ENCODE assay signal across 20 mouse cellular contexts in genomic region chr15:4367801-4368200, GRCm38 (mm10). TPM values are rescaled to one million over a fixed set of nuclear protein-coding genes. Genes with fewer than 3 reads are reported as not detected.
DNase-seq lines count a peak whose midpoint lies in the region; ATAC-seq and TF ChIP-seq lines count a peak whose summit lies in the region.
"Had no signal": no experiment of that assay in that cellular context is flagged by ENCODE, and none has a peak within 500 bp of the region (broad histone marks: within the 10 kb centered on the region; RNA-seq: fewer than 3 reads in every experiment).

No protein-coding gene starts in this region.

- H3K27me3 ChIP-seq in limb, embryonic 11.5 days (ENCODE audit: control insufficient read depth, insufficient read depth, low read length), result no peaks in the 10 kb centered on the region
- H3K27me3 ChIP-seq in limb, embryonic 10.5 days (ENCODE audit: low read depth, poor library complexity, severe bottlenecking), result no peaks in the 10 kb centered on the region
- no peaks in the 10 kb centered on the region for H3K27me3 ChIP-seq in limb, embryonic 14.5 days (ENCODE audit: control insufficient read depth, insufficient read depth, low read length)
- no peaks in the 10 kb centered on the region for H3K27me3 ChIP-seq in liver, postnatal 0 days (ENCODE audit: insufficient read depth, low read length)
- H3K27me3 ChIP-seq: heart, embryonic 12.5 days; limb, embryonic 13.5 days; midbrain, embryonic 12.5 days had no signal

- 67% methylated on average over 2 of the region's 2 CpGs for WGBS in limb, embryonic 11.5 days
- WGBS in limb, embryonic 10.5 days, result 69% methylated on average over 2 of the region's 2 CpGs
- WGBS in limb, embryonic 14.5 days, result 56% methylated on average over 2 of the region's 2 CpGs
- 72% methylated on average over 2 of the region's 2 CpGs for WGBS in liver, postnatal 0 days (ENCODE audit: insufficient replicate concordance)

- H3K27ac ChIP-seq in limb, embryonic 11.5 days (replicated peaks; ENCODE audit: low read depth, low read length), result no peak overlapping the region
- H3K27ac ChIP-seq in limb, embryonic 10.5 days, result no peak overlapping the region
- H3K27ac ChIP-seq in limb, embryonic 14.5 days (replicated peaks; ENCODE audit: low read depth, low read length), result no peak overlapping the region
- H3K27ac ChIP-seq in liver, postnatal 0 days (ENCODE audit: low read depth), result no peak overlapping the region
- H3K27ac ChIP-seq: hindbrain, embryonic 10.5 days; limb, embryonic 13.5 days; midbrain, embryonic 12.5 days had no signal

- intact Hi-C loops in left cerebral cortex, postnatal 10 days (cut with DNase I), result no loop called here

- H3K4me1 ChIP-seq in limb, embryonic 11.5 days (ENCODE audit: control insufficient read depth, insufficient read depth, low read length), result no peaks in the 10 kb centered on the region
- H3K4me1 ChIP-seq in limb, embryonic 10.5 days, result no peaks in the 10 kb centered on the region
- H3K4me1 ChIP-seq in limb, embryonic 14.5 days (ENCODE audit: control insufficient read depth, insufficient read depth, low read length), result no peaks in the 10 kb centered on the region
- no peaks in the 10 kb centered on the region for H3K4me1 ChIP-seq in liver, postnatal 0 days (ENCODE audit: insufficient read depth)
- H3K4me1 ChIP-seq: heart, embryonic 12.5 days; hindbrain, embryonic 10.5 days; limb, embryonic 13.5 days; midbrain, embryonic 12.5 days had no signal

- TF ChIP-seq EP300 in liver, postnatal 0 days (IDR thresholded peaks at IDR 0.05; ENCODE audit: low read depth), result no peak

- no peak for TF ChIP-seq POLR2A in limb, embryonic 14.5 days (IDR thresholded peaks at IDR 0.05; ENCODE audit: borderline replicate concordance, extremely low read depth, insufficient read depth, insufficient read length)

- no peak overlapping the region for H3K4me3 ChIP-seq in limb, embryonic 11.5 days (ENCODE audit: low read depth, low read length)
- no peak overlapping the region for H3K4me3 ChIP-seq in limb, embryonic 10.5 days
- H3K4me3 ChIP-seq in limb, embryonic 14.5 days (replicated peaks; ENCODE audit: low read length), result no peak overlapping the region
- no peak overlapping the region for H3K4me3 ChIP-seq in liver, postnatal 0 days (ENCODE audit: low read depth, low read length)
- H3K4me3 ChIP-seq: erythroblast, embryonic 14.5 days; heart, embryonic 12.5 days; hindbrain, embryonic 10.5 days; limb, embryonic 13.5 days; midbrain, embryonic 12.5 days had no signal

- H3K36me3 ChIP-seq in limb, embryonic 11.5 days (ENCODE audit: control insufficient read depth, insufficient read depth, low read length), result no peaks in the 10 kb centered on the region
- H3K36me3 ChIP-seq in limb, embryonic 10.5 days, result no peaks in the 10 kb centered on the region
- H3K36me3 ChIP-seq in limb, embryonic 14.5 days (ENCODE audit: control insufficient read depth, insufficient read depth, low read length), result no peaks in the 10 kb centered on the region
- H3K36me3 ChIP-seq in liver, postnatal 0 days (replicated peaks; ENCODE audit: insufficient read depth, low read length), result no peaks in the 10 kb centered on the region
- H3K36me3 ChIP-seq: G1E; heart, embryonic 12.5 days; hindbrain, embryonic 10.5 days; limb, embryonic 13.5 days; midbrain, embryonic 12.5 days had no signal

- no peaks in the 10 kb centered on the region for H3K9me3 ChIP-seq in limb, embryonic 11.5 days (ENCODE audit: control insufficient read depth, low read length)
- no peaks in the 10 kb centered on the region for H3K9me3 ChIP-seq in limb, embryonic 10.5 days (replicated peaks)
- H3K9me3 ChIP-seq in limb, embryonic 14.5 days (ENCODE audit: control insufficient read depth, low read length), result no peaks in the 10 kb centered on the region
- no peaks in the 10 kb centered on the region for H3K9me3 ChIP-seq in liver, postnatal 0 days (ENCODE audit: low read length)
- H3K9me3 ChIP-seq: G1E; hindbrain, embryonic 10.5 days; limb, embryonic 13.5 days; midbrain, embryonic 12.5 days had no signal

- peak; percentile 5 for DNase-seq in heart, adult 11 months
- no peak for DNase-seq in heart, adult 18-20 months
- peak; percentile 45 for DNase-seq in limb, embryonic 11.5 days (ENCODE audit: low spot score)
- no peak for DNase-seq in limb, embryonic 10.5 days (ENCODE audit: low spot score)
- peak; percentile 6 for DNase-seq in adipocyte (ENCODE audit: low spot score)
- peak; percentile 73 for DNase-seq in limb, embryonic 14.5 days (ENCODE audit: low spot score)
- no peak for DNase-seq in liver, postnatal 0 days
- no peak for DNase-seq in left cerebral cortex, postnatal 10 days (ENCODE audit: extremely low spot score in 1 of 2, low spot score in 2 of 2)
- DNase-seq: cerebellum, adult 18-20 months; gastrocnemius, postnatal 14 days; lung, postnatal 4 days had no signal

- TF ChIP-seq CTCF in liver, postnatal 0 days (IDR thresholded peaks at IDR 0.05; ENCODE audit: low read depth), result no peak

- H3K4me2 ChIP-seq in limb, embryonic 11.5 days (ENCODE audit: low read depth, severe bottlenecking), result no peak overlapping the region
- H3K4me2 ChIP-seq in limb, embryonic 14.5 days (replicated peaks; ENCODE audit: low read depth, low read length, severe bottlenecking), result no peak overlapping the region
- no peak overlapping the region for H3K4me2 ChIP-seq in liver, postnatal 0 days (ENCODE audit: low read depth, low read length)
- H3K4me2 ChIP-seq: heart, embryonic 12.5 days; limb, embryonic 13.5 days; midbrain, embryonic 12.5 days had no signal

- no peak overlapping the region for H3K9ac ChIP-seq in limb, embryonic 11.5 days (ENCODE audit: low read length)
- H3K9ac ChIP-seq in limb, embryonic 14.5 days (ENCODE audit: low read depth, low read length, severe bottlenecking), result no peak overlapping the region
- H3K9ac ChIP-seq in liver, postnatal 0 days (replicated peaks), result no peak overlapping the region
- H3K9ac ChIP-seq: heart, embryonic 12.5 days; limb, embryonic 13.5 days; midbrain, embryonic 12.5 days had no signal

- ATAC-seq in limb, embryonic 11.5 days (ENCODE audit: insufficient number of reproducible peaks, low FRiP score, low TSS enrichment, low read depth), result no peak
- ATAC-seq in limb, embryonic 14.5 days (ENCODE audit: low FRiP score, low read depth), result no peak
- ATAC-seq in liver, postnatal 0 days, result no peak
- ATAC-seq: forebrain, embryonic 16.5 days had no signal

RNA-seq across cellular contexts. Expression of gene Plcxd3, which starts 7.5 kb away (rescaled TPM):
- total RNA-seq in heart, adult 18-20 months (2021), result under 1 TPM; 0.37 to 0.67 TPM
- polyA plus RNA-seq in limb, embryonic 11.5 days (2014; fragmentation: Nextera tagmentation; extraction: Ambion mirVana), result 3.0 and 4.0 TPM in 2 replicates
- polyA plus RNA-seq in limb, embryonic 10.5 days (2016; fragmentation: Nextera tagmentation; extraction: Ambion mirVana), result 2.7 and 3.3 TPM in 2 replicates
- 0.15 and 0.36 TPM in 2 replicates for polyA plus RNA-seq in limb, embryonic 14.5 days (2012; rRNA removed)
- 2.4 and 2.5 TPM in 2 replicates for polyA plus RNA-seq in limb, embryonic 14.5 days (2014; fragmentation: Nextera tagmentation; extraction: Ambion mirVana)
- polyA plus RNA-seq in liver, postnatal 0 days (2015; fragmentation: Nextera tagmentation; extraction: Ambion mirVana), result 0.07 and 0.11 TPM in 2 replicates
- 10 to 100 TPM; 46.4 to 47.0 TPM for total RNA-seq in left cerebral cortex, postnatal 10 days (2021)
- total RNA-seq: common myeloid progenitor, adult 5-6 weeks had no signal
- polyA plus RNA-seq: C2C12; erythroblast, embryonic 14.5 days; G1E had no signal

Comparison
In these comparisons a context has a peak if more than half of its experiments do, and no peak if none do; other contexts are left out.
1. DNase-seq: peak in heart, adult 11 months (single experiment), limb, embryonic 11.5 days (single experiment), adipocyte (single experiment) and limb, embryonic 14.5 days (single experiment); none in heart, adult 18-20 months (0 of 2), limb, embryonic 10.5 days (single experiment), liver, postnatal 0 days (single experiment) and left cerebral cortex, postnatal 10 days (0 of 2).